Mouse (Mus musculus) testis, adult 2 months (tissue): ENCODE results near the gene Gm32802. TPM values are rescaled to one million over a fixed set of nuclear protein-coding genes. Genes with fewer than 3 reads are reported as not detected.
"Not testable (repeated sequence)": the region's sequence is repeated elsewhere in the genome, so short reads cannot be mapped to it uniquely, and the experiment has no call there.

Source experiments
- H3K27ac ChIP-seq: fragments of 200-500 bp; 2 replicates; pipeline ENCODE4 v1.5.1; 2012; ENCODE audit warnings: low read depth, low read length; ENCODE audit not compliant: control insufficient read depth, insufficient read depth
- H3K27me3 ChIP-seq: fragments of 200-500 bp; 2 replicates; pipeline ENCODE4 v1.6.1; 2012; ENCODE audit warnings: mild to moderate bottlenecking, low read length, moderate library complexity; ENCODE audit not compliant: control insufficient read depth, insufficient read depth
- H3K36me3 ChIP-seq: fragments of 200-500 bp; 2 replicates; pipeline ENCODE4 v1.6.1; 2012; ENCODE audit warnings: mild to moderate bottlenecking, low read length; ENCODE audit not compliant: control insufficient read depth, insufficient read depth
- H3K4me1 ChIP-seq: fragments of 200-500 bp; 2 replicates; pipeline ENCODE4 v1.6.1; 2012; ENCODE audit warnings: low read length; ENCODE audit not compliant: control insufficient read depth, insufficient read depth
- H3K4me3 ChIP-seq: fragments of 200-500 bp; 2 replicates; pipeline ENCODE4 v1.5.1; 2012; ENCODE audit warnings: low read depth, mild to moderate bottlenecking, low read length, moderate library complexity, mixed read lengths; ENCODE audit not compliant: control insufficient read depth
- CTCF ChIP-seq: fragments of 200-500 bp; IDR thresholded peaks from 2 replicates; pipeline ENCODE4 v1.5.1; 2012; ENCODE audit warnings: low read depth, mild to moderate bottlenecking, inconsistent platforms, low read length, moderate library complexity; ENCODE audit not compliant: control insufficient read depth, insufficient read depth, insufficient replicate concordance
- POLR2A ChIP-seq: fragments of 200-500 bp; IDR thresholded peaks from 2 replicates; pipeline ENCODE4 v1.6.1; 2012; ENCODE audit warnings: low read depth, mild to moderate bottlenecking, inconsistent platforms, low read length, moderate library complexity; ENCODE audit not compliant: control insufficient read depth
- polyA plus RNA-seq: library from polyadenylated mRNA; depleted of rRNA; stranded (reverse); fragments of >200 nt; gene quantifications from 2 replicates; pipeline ENCODE4 v1.2.3, GENCODE M21; 2012; rRNA removed

The Gm32802 gene
- polyA plus RNA-seq, 1 experiment = not detected

DNA sequence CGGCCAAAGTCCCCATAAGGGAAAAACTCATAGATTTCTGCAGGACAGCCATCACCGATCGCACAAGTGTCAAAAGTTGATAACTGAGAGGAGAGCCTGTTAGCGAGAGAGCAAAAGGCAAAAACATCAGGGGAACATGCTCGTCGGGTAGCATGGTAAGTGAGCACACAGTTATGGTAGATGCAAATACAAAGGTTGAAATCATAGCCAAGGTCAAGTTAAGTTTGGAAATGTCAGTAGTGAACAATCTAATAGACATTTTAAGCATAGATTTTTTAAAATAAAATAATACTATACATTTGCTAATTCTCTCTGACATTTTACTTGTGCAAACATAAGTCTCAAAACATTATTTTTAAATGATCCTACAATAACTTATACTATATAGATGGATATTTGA, 36.5 kb downstream of the Gm32802 start, which contains the start of gene Iltifb:
TSS of gene Iltifb (minus strand) at position 101 of the 400 bp plus-strand sequence.
- TF ChIP-seq CTCF = no peak
- TF ChIP-seq POLR2A = no peak
- Histone ChIP-seq H3K36me3 (no peaks in the 10 kb centered on the region), H3K4me1 (no peaks in the 10 kb centered on the region), H3K27ac (no peak within 1 kb of the TSS), H3K4me3 (no peak within 1 kb of the TSS), H3K27me3 (no peaks in the 10 kb centered on the region)

GRCm38 (mm10) chr10:118302133-118302532, 43.6 kb downstream of the Gm32802 start:
- H3K27me3 ChIP-seq, H3K4me1 ChIP-seq, H3K4me3 ChIP-seq, H3K36me3 ChIP-seq, H3K27ac ChIP-seq: not testable (repeated sequence)

Other genes with a start within 250 kb of the Gm32802 start
- 45.0 and 52.4 TPM in 2 replicates for gene Mdm1, start 116.9 kb upstream of the Gm32802 start, polyA plus RNA-seq
- not detected in 2 replicates for gene Il22, start 53.7 kb upstream of the Gm32802 start, polyA plus RNA-seq
- gene Gm32717, start 17.9 kb upstream of the Gm32802 start, polyA plus RNA-seq = not detected in 2 replicates
- not detected in 2 replicates for gene Iltifb, start 36.4 kb downstream of the Gm32802 start, polyA plus RNA-seq
- gene Gm9040, start 68.3 kb downstream of the Gm32802 start, polyA plus RNA-seq = not detected in 2 replicates
- not detected in 2 replicates for gene Gm9044, start 73.7 kb downstream of the Gm32802 start, polyA plus RNA-seq
- not detected in 2 replicates for gene Gm9045, start 79.1 kb downstream of the Gm32802 start, polyA plus RNA-seq
- not detected in 2 replicates for gene Gm9046, start 84.6 kb downstream of the Gm32802 start, polyA plus RNA-seq
- gene Gm9048, start 90.0 kb downstream of the Gm32802 start, polyA plus RNA-seq = not detected in 2 replicates
- gene Gm9049, start 95.4 kb downstream of the Gm32802 start, polyA plus RNA-seq = not detected in 2 replicates
- not detected in 2 replicates for gene Ifng, start 182.4 kb downstream of the Gm32802 start, polyA plus RNA-seq